Comparison of ENCODE assay signal across 8 mouse cellular contexts in the genomic region with DNA sequence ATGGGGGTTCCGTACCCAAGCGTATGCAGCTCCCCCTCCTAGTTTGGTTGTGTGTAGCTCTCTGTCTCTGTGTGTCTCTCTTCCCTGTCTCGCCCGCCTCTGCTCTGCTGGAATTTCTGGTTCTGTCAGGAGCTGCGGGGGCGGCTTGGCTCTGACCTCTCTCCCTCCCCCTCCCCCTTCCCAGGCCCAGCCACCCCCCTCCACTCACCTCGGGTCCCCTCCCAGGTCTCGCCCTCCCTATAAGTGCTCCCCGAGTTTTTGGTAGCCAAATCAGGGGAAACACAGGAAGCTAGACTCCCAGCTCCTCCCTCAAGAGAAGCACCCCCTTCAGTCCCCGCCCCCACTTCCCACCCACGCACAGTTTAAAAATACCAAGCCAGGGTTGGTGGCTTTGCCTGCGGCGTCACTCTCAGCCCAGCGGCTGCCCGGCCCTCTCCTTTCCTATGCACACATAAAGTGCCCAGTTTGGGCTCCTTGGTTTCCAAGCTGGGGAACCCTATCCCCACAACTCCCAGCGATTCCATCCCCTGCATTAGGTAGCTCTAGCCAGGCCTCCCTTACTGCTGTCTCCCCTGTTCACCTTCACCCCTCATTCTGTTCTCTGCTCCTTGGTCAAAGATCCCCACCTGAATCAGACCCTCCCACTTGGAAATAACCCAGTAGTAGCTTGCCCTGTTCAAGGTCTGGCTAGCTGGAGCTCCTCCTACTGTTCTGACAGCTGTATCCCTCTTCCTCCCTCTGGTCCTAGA. TPM values are rescaled to one million over a fixed set of nuclear protein-coding genes. Genes with fewer than 3 reads are reported as not detected.
DNase-seq lines count a peak whose midpoint lies in the region; ATAC-seq and TF ChIP-seq lines count a peak whose summit lies in the region.

No protein-coding gene starts in this region.

- H3K4me2 ChIP-seq in forebrain, embryonic 13.5 days: peak overlapping the region; percentile 27
- peak overlapping the region; percentile 29 for H3K4me2 ChIP-seq in hindbrain, embryonic 11.5 days (replicated peaks; ENCODE audit: low read depth, low read length)
- peak overlapping the region; percentile 41 for H3K4me2 ChIP-seq in limb, embryonic 11.5 days (ENCODE audit: low read depth, severe bottlenecking)
- peak overlapping the region; percentile 6; the same call in 1 of the 2 replicates for H3K4me2 ChIP-seq in midbrain, embryonic 11.5 days

- peak in 1 of 2 experiments; percentile 45 for DNase-seq in layer of hippocampus, adult 2 months (ENCODE audit: low spot score in 2 of 2)
- DNase-seq in layer of hippocampus, adult 8-10 months (ENCODE audit: low spot score in 2 of 2): no peak
- DNase-seq in hindbrain, embryonic 11.5 days (ENCODE audit: low spot score): peak; percentile 36
- peak; percentile 59 for DNase-seq in limb, embryonic 11.5 days (ENCODE audit: low spot score)
- DNase-seq in midbrain, embryonic 11.5 days (ENCODE audit: low spot score, missing footprints): peak; percentile 90

- H3K36me3 ChIP-seq in forebrain, embryonic 13.5 days (ENCODE audit: poor library complexity, severe bottlenecking): no peaks in the 10 kb centered on the region
- H3K36me3 ChIP-seq in hindbrain, embryonic 11.5 days (ENCODE audit: control insufficient read depth, insufficient read depth, low read length): no peaks in the 10 kb centered on the region
- peaks cover 16% of the 10 kb centered on the region for H3K36me3 ChIP-seq in limb, embryonic 11.5 days (ENCODE audit: control insufficient read depth, insufficient read depth, low read length)
- no peaks in the 10 kb centered on the region for H3K36me3 ChIP-seq in midbrain, embryonic 11.5 days (ENCODE audit: control insufficient read depth, insufficient read depth, low read length)
- H3K36me3 ChIP-seq in small intestine, adult 2 months (ENCODE audit: control insufficient read depth, insufficient read depth, low read length): peaks cover 34% of the 10 kb centered on the region

- H3K4me3 ChIP-seq in layer of hippocampus, adult 2 months: peak overlapping the region; percentile 85
- H3K4me3 ChIP-seq in bone marrow macrophage, adult 2 months (ENCODE audit: insufficient read depth, low read length): peak overlapping the region; percentile 28
- H3K4me3 ChIP-seq in forebrain, embryonic 13.5 days: no peak overlapping the region
- no peak overlapping the region for H3K4me3 ChIP-seq in hindbrain, embryonic 11.5 days (ENCODE audit: low read depth, low read length)
- peak overlapping the region; percentile 5; the same call in 1 of the 2 replicates for H3K4me3 ChIP-seq in limb, embryonic 11.5 days (ENCODE audit: low read depth, low read length)
- no peak overlapping the region for H3K4me3 ChIP-seq in midbrain, embryonic 11.5 days (ENCODE audit: low read depth, low read length)
- peak overlapping the region; percentile 51 for H3K4me3 ChIP-seq in small intestine, adult 2 months (ENCODE audit: low read depth, low read length)

- H3K4me1 ChIP-seq in bone marrow macrophage, adult 2 months (ENCODE audit: control insufficient read depth, insufficient read depth, low read length): peaks cover 18% of the 10 kb centered on the region
- H3K4me1 ChIP-seq in forebrain, embryonic 13.5 days: peaks cover 41% of the 10 kb centered on the region
- H3K4me1 ChIP-seq in hindbrain, embryonic 11.5 days (replicated peaks; ENCODE audit: control insufficient read depth, insufficient read depth, low read length): peaks cover 6% of the 10 kb centered on the region
- H3K4me1 ChIP-seq in limb, embryonic 11.5 days (ENCODE audit: control insufficient read depth, insufficient read depth, low read length): peaks cover 47% of the 10 kb centered on the region
- H3K4me1 ChIP-seq in midbrain, embryonic 11.5 days (ENCODE audit: control insufficient read depth, insufficient read depth, low read length): peaks cover 26% of the 10 kb centered on the region
- H3K4me1 ChIP-seq in small intestine, adult 2 months (ENCODE audit: control insufficient read depth, insufficient read depth, insufficient read length, low read length): peaks cover 40% of the 10 kb centered on the region

- peaks cover 76% of the 10 kb centered on the region for H3K27me3 ChIP-seq in forebrain, embryonic 13.5 days
- peaks cover 66% of the 10 kb centered on the region for H3K27me3 ChIP-seq in hindbrain, embryonic 11.5 days (ENCODE audit: control insufficient read depth, insufficient read depth, low read length)
- no peaks in the 10 kb centered on the region for H3K27me3 ChIP-seq in limb, embryonic 11.5 days (ENCODE audit: control insufficient read depth, insufficient read depth, low read length)
- peaks cover 73% of the 10 kb centered on the region for H3K27me3 ChIP-seq in midbrain, embryonic 11.5 days (ENCODE audit: control insufficient read depth, insufficient read depth, low read length)
- no peaks in the 10 kb centered on the region for H3K27me3 ChIP-seq in small intestine, adult 2 months (ENCODE audit: control insufficient read depth, insufficient read depth, low read length)

- no peak for TF ChIP-seq CTCF in layer of hippocampus, adult 2 months (conservative IDR thresholded peaks at IDR 0.05)
- no peak for TF ChIP-seq CTCF in bone marrow macrophage, adult 2 months (IDR thresholded peaks at IDR 0.05; ENCODE audit: low read depth, low read length)
- no peak for TF ChIP-seq CTCF in small intestine, adult 2 months (IDR thresholded peaks at IDR 0.05; ENCODE audit: extremely low read depth, insufficient read length, insufficient replicate concordance, low read depth, low read length)

- 8% methylated on average over 16 of the region's 16 CpGs for WGBS in forebrain, embryonic 13.5 days
- WGBS in hindbrain, embryonic 11.5 days: 4% methylated on average over 15 of the region's 16 CpGs
- 7% methylated on average over 16 of the region's 16 CpGs for WGBS in limb, embryonic 11.5 days
- 8% methylated on average over 16 of the region's 16 CpGs for WGBS in midbrain, embryonic 11.5 days
- 2% methylated on average over 16 of the region's 16 CpGs for WGBS in small intestine, adult 2 months

- TF ChIP-seq POLR2A in bone marrow macrophage, adult 2 months (IDR thresholded peaks at IDR 0.05; ENCODE audit: borderline replicate concordance, low read depth, low read length): no peak
- TF ChIP-seq POLR2A in small intestine, adult 2 months (IDR thresholded peaks at IDR 0.05; ENCODE audit: low read depth, low read length): peak; percentile 42; the same call in 1 of the 2 replicates

- ATAC-seq in forebrain, embryonic 13.5 days: 0 out of 2 replicates have a peak, but pooled peaks have one; percentile 22
- peak; percentile 6; the same call in 1 of the 2 replicates for ATAC-seq in hindbrain, embryonic 11.5 days (ENCODE audit: low FRiP score)
- no peak for ATAC-seq in limb, embryonic 11.5 days (ENCODE audit: insufficient number of reproducible peaks, low FRiP score, low TSS enrichment, low read depth)
- ATAC-seq in midbrain, embryonic 11.5 days (ENCODE audit: low FRiP score): no peak

- H3K9me3 ChIP-seq in forebrain, embryonic 13.5 days (replicated peaks): no peaks in the 10 kb centered on the region
- no peaks in the 10 kb centered on the region for H3K9me3 ChIP-seq in hindbrain, embryonic 11.5 days (ENCODE audit: control insufficient read depth, low read length)
- H3K9me3 ChIP-seq in limb, embryonic 11.5 days (ENCODE audit: control insufficient read depth, low read length): no peaks in the 10 kb centered on the region
- no peaks in the 10 kb centered on the region for H3K9me3 ChIP-seq in midbrain, embryonic 11.5 days (ENCODE audit: control insufficient read depth, low read length)

- H3K9ac ChIP-seq in forebrain, embryonic 13.5 days: peak overlapping the region; percentile 21; the same call in 1 of the 2 replicates
- H3K9ac ChIP-seq in hindbrain, embryonic 11.5 days (ENCODE audit: low read depth, low read length): peak overlapping the region; percentile 11; the same call in 1 of the 2 replicates
- H3K9ac ChIP-seq in limb, embryonic 11.5 days (ENCODE audit: low read length): peak overlapping the region; percentile 47
- H3K9ac ChIP-seq in midbrain, embryonic 11.5 days (ENCODE audit: low read length): no peak overlapping the region

- H3K27ac ChIP-seq in layer of hippocampus, adult 2 months: peak overlapping the region; percentile 99
- H3K27ac ChIP-seq in bone marrow macrophage, adult 2 months (ENCODE audit: insufficient read depth, low read depth, low read length): peak overlapping the region; percentile 80
- H3K27ac ChIP-seq in forebrain, embryonic 13.5 days: no peak overlapping the region
- no peak overlapping the region for H3K27ac ChIP-seq in hindbrain, embryonic 11.5 days (ENCODE audit: low read depth, low read length)
- peak overlapping the region; percentile 48 for H3K27ac ChIP-seq in limb, embryonic 11.5 days (replicated peaks; ENCODE audit: low read depth, low read length)
- no peak overlapping the region for H3K27ac ChIP-seq in midbrain, embryonic 11.5 days (ENCODE audit: low read depth, low read length)
- peak overlapping the region; percentile 91 for H3K27ac ChIP-seq in small intestine, adult 2 months (ENCODE audit: insufficient read depth, low read depth, low read length)

RNA-seq across cellular contexts. Expression of a gene that starts 4.6 kb away (rescaled TPM):
- total RNA-seq in layer of hippocampus, adult 2 months (2021): 1 to 10 TPM; 5.8 to 6.8 TPM
- 1 to 10 TPM; 5.8 to 8.1 (median 7.6) TPM for total RNA-seq in layer of hippocampus, adult 8-10 months (2022)
- polyA plus RNA-seq in bone marrow macrophage, adult 2 months (2012; ENCODE audit: insufficient read depth, insufficient read length, missing spikeins): 11.0 and 13.5 TPM in 2 replicates
- polyA plus RNA-seq in forebrain, embryonic 13.5 days (2015; fragmentation: Nextera tagmentation; extraction: Ambion mirVana): 6.7 and 7.0 TPM in 2 replicates
- polyA plus RNA-seq in hindbrain, embryonic 11.5 days (2014; fragmentation: Nextera tagmentation; extraction: Ambion mirVana): 8.6 and 9.3 TPM in 2 replicates
- polyA plus RNA-seq in limb, embryonic 11.5 days (2014; fragmentation: Nextera tagmentation; extraction: Ambion mirVana): 12.5 and 15.0 TPM in 2 replicates
- polyA plus RNA-seq in midbrain, embryonic 11.5 days (2014; fragmentation: Nextera tagmentation; extraction: Ambion mirVana): 10.0 and 10.9 TPM in 2 replicates
- polyA plus RNA-seq in small intestine, adult 2 months (2012; rRNA removed): 0.67 and 2.5 TPM in 2 replicates

RNA-seq across cellular contexts. Expression of a gene that starts 6.3 kb away (rescaled TPM):
- 10 to 100 TPM; 44.0 to 44.4 TPM for total RNA-seq in layer of hippocampus, adult 2 months (2021)
- 10 to 100 TPM; 45.3 to 51.6 (median 49.0) TPM for total RNA-seq in layer of hippocampus, adult 8-10 months (2022)
- polyA plus RNA-seq in bone marrow macrophage, adult 2 months (2012; ENCODE audit: insufficient read depth, insufficient read length, missing spikeins): 21.4 and 25.4 TPM in 2 replicates
- polyA plus RNA-seq in forebrain, embryonic 13.5 days (2015; fragmentation: Nextera tagmentation; extraction: Ambion mirVana): 1.6 and 2.0 TPM in 2 replicates
- polyA plus RNA-seq in hindbrain, embryonic 11.5 days (2014; fragmentation: Nextera tagmentation; extraction: Ambion mirVana): 4.3 and 4.9 TPM in 2 replicates
- polyA plus RNA-seq in limb, embryonic 11.5 days (2014; fragmentation: Nextera tagmentation; extraction: Ambion mirVana): 12.7 and 13.1 TPM in 2 replicates
- polyA plus RNA-seq in midbrain, embryonic 11.5 days (2014; fragmentation: Nextera tagmentation; extraction: Ambion mirVana): 2.1 and 2.2 TPM in 2 replicates
- 9.4 and 31.8 TPM in 2 replicates for polyA plus RNA-seq in small intestine, adult 2 months (2012; rRNA removed)

RNA-seq across cellular contexts. Expression of a gene that starts 19.3 kb away (rescaled TPM):
- 1 to 10 TPM; 6.4 to 6.7 TPM for total RNA-seq in layer of hippocampus, adult 2 months (2021)
- 10 to 100 TPM in 3 of 4 experiments, 1 to 10 TPM in 1; 10.0 to 13.6 (median 11.3) TPM for total RNA-seq in layer of hippocampus, adult 8-10 months (2022)
- 128 and 144 TPM in 2 replicates for polyA plus RNA-seq in bone marrow macrophage, adult 2 months (2012; ENCODE audit: insufficient read depth, insufficient read length, missing spikeins)
- 2.6 and 2.7 TPM in 2 replicates for polyA plus RNA-seq in forebrain, embryonic 13.5 days (2015; fragmentation: Nextera tagmentation; extraction: Ambion mirVana)
- 6.0 and 6.9 TPM in 2 replicates for polyA plus RNA-seq in hindbrain, embryonic 11.5 days (2014; fragmentation: Nextera tagmentation; extraction: Ambion mirVana)
- polyA plus RNA-seq in limb, embryonic 11.5 days (2014; fragmentation: Nextera tagmentation; extraction: Ambion mirVana): 5.7 and 7.2 TPM in 2 replicates
- 5.7 and 6.9 TPM in 2 replicates for polyA plus RNA-seq in midbrain, embryonic 11.5 days (2014; fragmentation: Nextera tagmentation; extraction: Ambion mirVana)
- polyA plus RNA-seq in small intestine, adult 2 months (2012; rRNA removed): 45.7 and 101 TPM in 2 replicates

RNA-seq across cellular contexts. Expression of a gene that starts 41.1 kb away (rescaled TPM):
- 100 to 1,000 TPM; 288 to 310 TPM for total RNA-seq in layer of hippocampus, adult 2 months (2021)
- total RNA-seq in layer of hippocampus, adult 8-10 months (2022): 100 to 1,000 TPM; 293 to 333 (median 304) TPM
- 361 and 418 TPM in 2 replicates for polyA plus RNA-seq in bone marrow macrophage, adult 2 months (2012; ENCODE audit: insufficient read depth, insufficient read length, missing spikeins)
- polyA plus RNA-seq in forebrain, embryonic 13.5 days (2015; fragmentation: Nextera tagmentation; extraction: Ambion mirVana): 65.1 and 74.7 TPM in 2 replicates
- polyA plus RNA-seq in hindbrain, embryonic 11.5 days (2014; fragmentation: Nextera tagmentation; extraction: Ambion mirVana): 66.3 and 67.1 TPM in 2 replicates
- 57.6 and 63.2 TPM in 2 replicates for polyA plus RNA-seq in limb, embryonic 11.5 days (2014; fragmentation: Nextera tagmentation; extraction: Ambion mirVana)
- 52.2 and 58.8 TPM in 2 replicates for polyA plus RNA-seq in midbrain, embryonic 11.5 days (2014; fragmentation: Nextera tagmentation; extraction: Ambion mirVana)
- 82.4 and 200 TPM in 2 replicates for polyA plus RNA-seq in small intestine, adult 2 months (2012; rRNA removed)

RNA-seq across cellular contexts. Expression of a gene that starts 42.9 kb away (rescaled TPM):
- 1 to 10 TPM in 1 of 2 experiments, under 1 TPM in 1; 0.59 to 1.1 TPM for total RNA-seq in layer of hippocampus, adult 2 months (2021)
- 1 to 10 TPM in 2 of 4 experiments, under 1 TPM in 2; 0.56 to 1.7 (median 0.86) TPM for total RNA-seq in layer of hippocampus, adult 8-10 months (2022)
- polyA plus RNA-seq in bone marrow macrophage, adult 2 months (2012; ENCODE audit: insufficient read depth, insufficient read length, missing spikeins): 0.31 TPM in 1 of 2 replicates, not detected in the other
- polyA plus RNA-seq in forebrain, embryonic 13.5 days (2015; fragmentation: Nextera tagmentation; extraction: Ambion mirVana): 0.60 and 0.83 TPM in 2 replicates
- polyA plus RNA-seq in hindbrain, embryonic 11.5 days (2014; fragmentation: Nextera tagmentation; extraction: Ambion mirVana): 0.45 and 0.57 TPM in 2 replicates
- polyA plus RNA-seq in limb, embryonic 11.5 days (2014; fragmentation: Nextera tagmentation; extraction: Ambion mirVana): 0.40 and 0.61 TPM in 2 replicates
- polyA plus RNA-seq in midbrain, embryonic 11.5 days (2014; fragmentation: Nextera tagmentation; extraction: Ambion mirVana): 0.41 and 0.46 TPM in 2 replicates
- polyA plus RNA-seq in small intestine, adult 2 months (2012; rRNA removed): 166 and 688 TPM in 2 replicates

Comparison
In these comparisons a context has a peak if more than half of its experiments do, and no peak if none do; other contexts are left out.
1. DNase-seq: peak in hindbrain, embryonic 11.5 days (single experiment), limb, embryonic 11.5 days (single experiment) and midbrain, embryonic 11.5 days (single experiment); none in layer of hippocampus, adult 8-10 months (0 of 2).
2. H3K27ac ChIP-seq: peak in layer of hippocampus, adult 2 months (single experiment), bone marrow macrophage, adult 2 months (single experiment), limb, embryonic 11.5 days (single experiment) and small intestine, adult 2 months (single experiment); none in forebrain, embryonic 13.5 days (single experiment), hindbrain, embryonic 11.5 days (single experiment) and midbrain, embryonic 11.5 days (single experiment).
3. H3K4me3 ChIP-seq: peak in layer of hippocampus, adult 2 months (single experiment), bone marrow macrophage, adult 2 months (single experiment), limb, embryonic 11.5 days (single experiment) and small intestine, adult 2 months (single experiment); none in forebrain, embryonic 13.5 days (single experiment), hindbrain, embryonic 11.5 days (single experiment) and midbrain, embryonic 11.5 days (single experiment).
4. ATAC-seq: peak in forebrain, embryonic 13.5 days (single experiment) and hindbrain, embryonic 11.5 days (single experiment); none in limb, embryonic 11.5 days (single experiment) and midbrain, embryonic 11.5 days (single experiment).
5. Peak in every context shown above with its lines, with median percentiles within 50 percentile points of each other: H3K4me2 ChIP-seq.